Mouse (Mus musculus) megakaryocyte, adult 5-6 weeks (primary cell): ENCODE results near the gene Atp6v1e1. TPM values are rescaled to one million over a fixed set of nuclear protein-coding genes. Genes with fewer than 3 reads are reported as not detected.
"Not testable (repeated sequence)": the region's sequence is repeated elsewhere in the genome, so short reads cannot be mapped to it uniquely, and the experiment has no call there.

Experiments
- ATAC-seq: 2 replicates; pipeline ENCODE4 v1.8.0; 2016; ENCODE audit warnings: mild to moderate bottlenecking, inconsistent platforms; ENCODE audit not compliant: poor library complexity, severe bottlenecking
- total RNA-seq, 2 experiments: library from RNA; stranded (forward) in 1 of 2; stranded (reverse) in 1 of 2; fragments of 153-499, 151-499 nt in 1 of 2; fragments of 221-1000, 200-1000 nt in 1 of 2; gene quantifications; 2 replicates each; pipeline versions ENCODE4 v1.2.3 to v1.2.4; 2015 to 2017

Atp6v1e1 gene
- total RNA-seq, 2 experiments from 2014 or later = 199 to 215 TPM

- no peak for ATAC-seq
Measured at GRCm38 (mm10) chr6:120820941-120821340, 1.7 kb downstream of the Atp6v1e1 start.

GRCm38 (mm10) chr6:120820144-120820543 is 2.4 kb downstream of the Atp6v1e1 start:
- ATAC-seq = peak; percentile 46

GRCm38 (mm10) chr6:120819294-120819693 is 3.3 kb downstream of the Atp6v1e1 start:
- ATAC-seq = no peak

- ATAC-seq = not testable (repeated sequence)
Measured at GRCm38 (mm10) chr6:120811999-120812398, 10.6 kb downstream of the Atp6v1e1 start.

GRCm38 (mm10) chr6:120807738-120808081 is 14.9 kb downstream of the Atp6v1e1 start:
- ATAC-seq = no peak

- ATAC-seq = no peak
Measured at GRCm38 (mm10) chr6:120806999-120807737, 15.4 kb downstream of the Atp6v1e1 start.

- peak; percentile 33; the same call in 1 of the 2 replicates for ATAC-seq
Measured at GRCm38 (mm10) chr6:120799581-120800041, 23.0 kb downstream of the Atp6v1e1 start.

GRCm38 (mm10) chr6:120798905-120799304 is 23.7 kb downstream of the Atp6v1e1 start:
- no peak for ATAC-seq

GRCm38 (mm10) chr6:120798019-120798418 is 24.6 kb downstream of the Atp6v1e1 start:
- no peak for ATAC-seq

GRCm38 (mm10) chr6:120796111-120796510 is 26.5 kb downstream of the Atp6v1e1 start:
- ATAC-seq = no peak

- ATAC-seq = peak; percentile 25; the same call in 1 of the 2 replicates
Measured at GRCm38 (mm10) chr6:120795422-120796086, 27.0 kb downstream of the Atp6v1e1 start.

- no peak for ATAC-seq
Measured at GRCm38 (mm10) chr6:120792947-120793346, 29.6 kb downstream of the Atp6v1e1 start.

GRCm38 (mm10) chr6:120790717-120791116 is 31.9 kb downstream of the Atp6v1e1 start:
- no peak for ATAC-seq

GRCm38 (mm10) chr6:120790153-120790552 is 32.4 kb downstream of the Atp6v1e1 start:
- no peak for ATAC-seq

GRCm38 (mm10) chr6:120788904-120789303 is 33.7 kb downstream of the Atp6v1e1 start:
- ATAC-seq = no peak

- ATAC-seq = peak; percentile 74
Measured at GRCm38 (mm10) chr6:120788068-120788607, 34.5 kb downstream of the Atp6v1e1 start.

- no peak for ATAC-seq
Measured at GRCm38 (mm10) chr6:120784351-120784750, 38.2 kb downstream of the Atp6v1e1 start.

- ATAC-seq = no peak
Measured at GRCm38 (mm10) chr6:120782948-120783347, 39.6 kb downstream of the Atp6v1e1 start.

- no peak for ATAC-seq
Measured at GRCm38 (mm10) chr6:120778226-120778625, 44.4 kb downstream of the Atp6v1e1 start.

GRCm38 (mm10) chr6:120777533-120777932 is 45.1 kb downstream of the Atp6v1e1 start:
- ATAC-seq = no peak

- ATAC-seq = no peak
Measured at GRCm38 (mm10) chr6:120776286-120776685, 46.3 kb downstream of the Atp6v1e1 start.

GRCm38 (mm10) chr6:120773763-120774162 is 48.8 kb downstream of the Atp6v1e1 start:
- no peak for ATAC-seq
